In the genomic region with DNA sequence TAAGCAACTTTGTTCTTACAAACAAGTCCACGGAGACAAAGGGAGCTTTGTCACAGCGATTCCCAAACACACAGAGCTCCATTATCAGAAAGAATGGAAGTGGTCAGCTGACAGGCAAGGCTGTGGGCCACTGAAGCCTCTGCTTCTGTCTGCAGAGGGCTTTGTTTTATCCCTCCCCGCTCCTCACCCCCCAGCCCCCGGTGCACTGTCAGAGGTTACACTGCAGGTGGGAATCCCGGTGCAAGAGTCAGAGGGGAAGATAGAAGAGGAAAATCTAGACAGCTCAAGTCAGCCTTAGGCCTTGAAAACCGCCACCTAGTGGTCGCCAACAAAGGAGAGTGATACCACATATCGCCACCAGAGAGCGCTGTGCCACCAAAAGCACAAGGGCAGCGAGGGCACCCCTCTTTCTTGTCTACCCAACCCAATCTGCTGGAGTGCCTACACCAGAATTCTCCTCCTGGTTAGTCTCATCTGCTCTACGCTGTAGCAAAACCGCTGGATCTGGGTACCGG, we compare ENCODE assay signal across 8 mouse cellular contexts. TPM values are rescaled to one million over a fixed set of nuclear protein-coding genes. Genes with fewer than 3 reads are reported as not detected.
A peak's percentile ranks its signal among the peaks of the same experiment; 100 is the strongest.
DNase-seq lines count a peak whose midpoint lies in the region; ATAC-seq lines count a peak whose summit lies in the region.

No protein-coding gene starts in this region.

- intact Hi-C loops in left cerebral cortex, postnatal 36 days (cut with DNase I) = loop anchor here (1.0 to 5.0 kb wide), 3 partner anchors 35 to 69 kb away; a partner anchor contains a TSS

- no peaks in the 10 kb centered on the region for H3K36me3 ChIP-seq in intestine, embryonic 15.5 days
- no peaks in the 10 kb centered on the region for H3K36me3 ChIP-seq in midbrain, embryonic 12.5 days

- no peak overlapping the region for H3K9ac ChIP-seq in intestine, embryonic 15.5 days
- no peak overlapping the region for H3K9ac ChIP-seq in midbrain, embryonic 12.5 days (replicated peaks)

- peak; percentile 52 for ATAC-seq in intestine, embryonic 15.5 days
- peak; percentile 86 for ATAC-seq in midbrain, embryonic 12.5 days (ENCODE audit: low FRiP score, low read depth)

- 15% methylated on average over 13 of the region's 13 CpGs for WGBS in intestine, embryonic 15.5 days
- 8% methylated on average over 13 of the region's 13 CpGs for WGBS in midbrain, embryonic 12.5 days

- no peak overlapping the region for H3K27ac ChIP-seq in intestine, embryonic 15.5 days
- H3K27ac ChIP-seq in midbrain, embryonic 12.5 days (replicated peaks) = peak overlapping the region; percentile 75

- H3K9me3 ChIP-seq in intestine, embryonic 15.5 days = no peaks in the 10 kb centered on the region
- no peaks in the 10 kb centered on the region for H3K9me3 ChIP-seq in midbrain, embryonic 12.5 days

- peaks cover 2% of the 10 kb centered on the region; the same call in 1 of the 2 replicates for H3K4me1 ChIP-seq in intestine, embryonic 15.5 days (replicated peaks)
- peaks cover 27% of the 10 kb centered on the region for H3K4me1 ChIP-seq in midbrain, embryonic 12.5 days

- no peak overlapping the region for H3K4me3 ChIP-seq in intestine, embryonic 15.5 days (replicated peaks)
- H3K4me3 ChIP-seq in midbrain, embryonic 12.5 days = no peak overlapping the region

- DNase-seq in adrenal gland, adult 18-20 months (ENCODE audit: low spot score in 2 of 2) = peak; percentile 90 to 94
- peak; percentile 92 for DNase-seq in embryo, embryonic 10 days (ENCODE audit: low spot score)
- DNase-seq in gastrocnemius, postnatal 10 days = peak; percentile 85
- DNase-seq in left cerebral cortex, postnatal 36 days (ENCODE audit: low spot score in 2 of 2) = peak; percentile 90 to 92
- DNase-seq in right cerebral cortex, postnatal 4 days = peak; percentile 84
- peak; percentile 72 to 87 for DNase-seq in urinary bladder, postnatal 4 days (ENCODE audit: low spot score in 2 of 2)

- no peaks in the 10 kb centered on the region for H3K27me3 ChIP-seq in intestine, embryonic 15.5 days (replicated peaks)
- peaks cover 13% of the 10 kb centered on the region; the same call in 1 of the 2 replicates for H3K27me3 ChIP-seq in midbrain, embryonic 12.5 days

- H3K4me2 ChIP-seq in intestine, embryonic 15.5 days (replicated peaks) = no peak overlapping the region
- H3K4me2 ChIP-seq in midbrain, embryonic 12.5 days (replicated peaks) = 0 out of 2 replicates have a peak overlapping the region, but pooled peaks have one; percentile 7

RNA-seq across cellular contexts. Expression of a gene that starts 35.4 kb away (rescaled TPM):
- 1 to 10 TPM; 6.5 to 8.5 TPM for total RNA-seq in adrenal gland, adult 18-20 months (2021)
- total RNA-seq in gastrocnemius, postnatal 10 days (2021) = under 1 TPM; 0.20 to 0.52 TPM
- 2.4 and 3.2 TPM in 2 replicates for polyA plus RNA-seq in intestine, embryonic 15.5 days (2015; fragmentation: Nextera tagmentation; extraction: Ambion mirVana)
- 100 to 1,000 TPM; 120 to 140 TPM for total RNA-seq in left cerebral cortex, postnatal 36 days (2021)
- 9.7 and 12.0 TPM in 2 replicates for polyA plus RNA-seq in midbrain, embryonic 12.5 days (2016; fragmentation: Nextera tagmentation; extraction: Ambion mirVana)

RNA-seq across cellular contexts. Expression of a gene that starts 36.7 kb away (rescaled TPM):
- 10 to 100 TPM; 25.2 to 29.7 TPM for total RNA-seq in adrenal gland, adult 18-20 months (2021)
- total RNA-seq in gastrocnemius, postnatal 10 days (2021) = 10 to 100 TPM; 16.8 to 22.5 TPM
- 2.5 and 2.8 TPM in 2 replicates for polyA plus RNA-seq in intestine, embryonic 15.5 days (2015; fragmentation: Nextera tagmentation; extraction: Ambion mirVana)
- 100 to 1,000 TPM; 128 to 143 TPM for total RNA-seq in left cerebral cortex, postnatal 36 days (2021)
- polyA plus RNA-seq in midbrain, embryonic 12.5 days (2016; fragmentation: Nextera tagmentation; extraction: Ambion mirVana) = 1.2 and 1.3 TPM in 2 replicates

Comparison
In these comparisons a context has a peak if more than half of its experiments do, and no peak if none do; other contexts are left out.
1. RNA of a gene that starts 35.4 kb away (total RNA-seq): 120 to 140 TPM in left cerebral cortex, postnatal 36 days; 6.5 to 8.5 TPM in adrenal gland, adult 18-20 months and 0.20 to 0.52 TPM in gastrocnemius, postnatal 10 days; every median in the first group is over 10 times any median in the second.
2. RNA of a gene that starts 36.7 kb away (total RNA-seq): 128 to 143 TPM in left cerebral cortex, postnatal 36 days; 25.2 to 29.7 TPM in adrenal gland, adult 18-20 months and 16.8 to 22.5 TPM in gastrocnemius, postnatal 10 days; every median in the first group is over 4 times any median in the second.
3. Peak in every context shown above with its lines, with median percentiles within 50 percentile points of each other: DNase-seq.